Mouse (Mus musculus): Measurements from ENCODE around the gene Atp5l. TPM values are rescaled to one million over a fixed set of nuclear protein-coding genes. Genes with fewer than 3 reads are reported as not detected.

Atp5l gene
- polyA plus RNA-seq, 1 experiment from 2014 or later, result 555 TPM

DNA sequence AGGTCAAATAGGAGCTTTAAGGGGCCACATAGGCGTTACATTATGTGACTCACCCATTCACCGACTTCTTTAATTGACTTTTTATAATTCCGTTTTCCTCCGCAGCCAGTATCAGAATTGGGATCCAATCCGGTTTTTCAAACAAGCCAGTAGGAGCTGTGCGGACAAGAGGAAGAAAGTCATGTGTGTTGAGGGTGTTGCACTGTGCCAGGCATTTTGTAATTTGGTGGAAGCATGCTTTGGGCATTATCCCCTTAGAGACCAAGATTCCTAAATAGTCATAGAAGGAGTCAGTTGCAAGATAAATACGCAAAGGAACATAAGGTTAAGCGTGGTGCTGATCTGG lies 554 bp upstream of the Atp5l start:
- H3K36me3 ChIP-seq, result peaks cover 11% of the 10 kb centered on the region; the same call in 1 of the 2 replicates
- no peak for DNase-seq (ENCODE audit: low spot score)

DNA sequence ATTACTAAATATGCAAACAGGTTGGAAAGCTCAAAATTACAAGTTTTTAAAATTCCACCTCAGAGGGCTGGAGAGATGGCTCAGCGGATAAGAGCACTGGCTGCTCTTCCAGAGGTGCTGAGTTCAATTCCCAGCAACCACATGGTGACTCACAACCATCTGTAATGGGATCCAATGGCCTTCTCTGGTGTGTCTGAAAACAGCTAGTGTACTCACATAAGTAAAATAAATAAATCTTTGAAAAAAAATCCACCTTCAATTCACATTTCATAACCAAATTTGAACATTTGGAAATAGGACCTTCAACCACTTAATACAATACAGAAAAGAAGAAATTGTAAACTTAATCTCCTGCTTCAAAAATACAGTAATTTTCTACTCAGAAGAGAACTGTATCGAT lies 936 bp downstream of the Atp5l start:
- Histone ChIP-seq H3K27me3 (ENCODE audit: low read depth, poor library complexity, severe bottlenecking) (no peaks in the 10 kb centered on the region), H3K36me3 (peaks cover 11% of the 10 kb centered on the region; the same call in 1 of the 2 replicates), H3K27ac (no peak overlapping the region), H3K4me3 (peak overlapping the region; percentile 82), H3K4me1 (peaks cover 12% of the 10 kb centered on the region; the same call in 1 of the 2 replicates), H3K9me3 (replicated peaks) (no peaks in the 10 kb centered on the region)
- 45% methylated on average over 2 of the region's 2 CpGs for WGBS
- DNase-seq (ENCODE audit: low spot score), result no peak

More for the DNA sequence above, 554 bp upstream of the Atp5l start:
- H3K27ac ChIP-seq, result peak overlapping the region; percentile 93
- H3K4me1 ChIP-seq, result peaks cover 12% of the 10 kb centered on the region; the same call in 1 of the 2 replicates
- peak overlapping the region; percentile 82 for H3K4me3 ChIP-seq
- no peaks in the 10 kb centered on the region for H3K27me3 ChIP-seq (ENCODE audit: low read depth, poor library complexity, severe bottlenecking)
- under 1% methylated on average over 8 of the region's 8 CpGs for WGBS
- no peaks in the 10 kb centered on the region for H3K9me3 ChIP-seq (replicated peaks)

DNA sequence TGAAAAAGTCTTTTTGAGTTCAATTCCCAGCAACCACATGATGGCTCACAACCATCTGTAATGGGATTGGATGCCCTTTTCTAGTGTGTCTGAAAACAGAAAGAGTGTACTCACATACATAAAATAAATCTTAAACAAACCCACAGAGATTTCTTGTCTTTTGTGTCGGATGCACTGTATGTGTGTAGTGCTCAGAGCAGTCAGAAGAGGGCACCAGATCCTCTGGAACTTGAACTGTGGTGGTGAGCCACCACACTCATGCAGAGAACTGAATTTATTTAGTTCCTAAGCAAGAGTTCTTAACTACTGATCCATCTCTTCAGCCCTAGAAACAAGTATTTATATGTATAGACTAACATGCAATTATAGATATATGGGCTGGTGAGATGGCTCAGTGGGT lies 4.3 kb downstream of the Atp5l start:
- Histone ChIP-seq H3K27ac (no peak overlapping the region), H3K4me3 (no peak overlapping the region), H3K4me1 (peaks cover 5% of the 10 kb centered on the region; the same call in 1 of the 2 replicates), H3K36me3 (peaks cover 39% of the 10 kb centered on the region), H3K9me3 (replicated peaks) (no peaks in the 10 kb centered on the region), H3K27me3 (ENCODE audit: low read depth, poor library complexity, severe bottlenecking) (no peaks in the 10 kb centered on the region)
- WGBS, result 67% methylated on average over 1 of the region's 1 CpGs
- DNase-seq (ENCODE audit: low spot score), result peak; percentile 33

DNA sequence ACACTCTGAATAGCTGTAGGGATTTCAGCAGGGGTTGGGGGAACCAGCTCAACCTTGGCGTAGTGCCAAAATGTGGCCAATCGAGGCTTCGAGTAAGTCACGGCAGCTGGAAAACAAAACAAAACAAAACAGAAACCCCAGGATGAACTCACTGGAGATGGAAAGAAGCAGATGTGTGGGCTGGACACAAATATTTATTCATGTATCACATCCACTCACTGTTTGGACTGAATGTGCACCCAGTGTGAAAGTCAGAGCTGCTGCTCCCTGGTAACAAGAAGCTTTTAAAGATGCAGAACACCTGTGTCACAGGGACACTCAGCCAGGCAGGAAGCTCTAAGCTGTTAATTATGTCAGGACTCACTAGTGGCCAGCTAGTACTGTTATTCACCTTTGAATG lies 5.8 kb downstream of the Atp5l start:
- Histone ChIP-seq H3K27me3 (ENCODE audit: low read depth, poor library complexity, severe bottlenecking) (no peaks in the 10 kb centered on the region), H3K36me3 (peaks cover 54% of the 10 kb centered on the region), H3K4me3 (no peak overlapping the region), H3K9me3 (replicated peaks) (no peaks in the 10 kb centered on the region), H3K4me1 (peaks cover 5% of the 10 kb centered on the region; the same call in 1 of the 2 replicates), H3K27ac (no peak overlapping the region)
- DNase-seq (ENCODE audit: low spot score), result no peak
- WGBS, result 93% methylated on average over 4 of the region's 4 CpGs

DNA sequence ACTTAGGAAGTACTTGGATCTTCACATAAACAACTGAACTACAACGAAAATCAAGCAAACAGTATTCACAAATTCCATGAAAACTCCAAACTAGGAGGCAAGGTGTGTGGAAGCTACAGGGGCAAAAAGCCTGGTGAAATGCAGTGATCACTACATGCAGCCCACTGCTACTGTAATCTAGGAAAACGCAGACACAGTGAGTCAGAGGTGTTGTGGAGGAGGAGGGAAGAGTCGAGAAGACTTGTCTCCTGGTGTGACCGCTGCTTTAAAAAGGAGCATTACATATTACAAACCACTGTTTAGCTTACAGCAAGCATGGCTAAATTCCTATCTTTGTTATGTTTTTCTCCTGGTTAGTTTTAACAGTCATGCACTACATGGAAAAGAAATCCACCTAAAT lies 9.2 kb downstream of the Atp5l start:
- Histone ChIP-seq H3K9me3 (replicated peaks) (no peaks in the 10 kb centered on the region), H3K27ac (no peak overlapping the region), H3K27me3 (ENCODE audit: low read depth, poor library complexity, severe bottlenecking) (no peaks in the 10 kb centered on the region), H3K4me3 (no peak overlapping the region), H3K4me1 (peaks cover under 1% of the 10 kb centered on the region; the same call in 1 of the 2 replicates), H3K36me3 (peaks cover 46% of the 10 kb centered on the region)
- WGBS, result 97% methylated on average over 4 of the region's 4 CpGs
- DNase-seq (ENCODE audit: low spot score), result no peak

DNA sequence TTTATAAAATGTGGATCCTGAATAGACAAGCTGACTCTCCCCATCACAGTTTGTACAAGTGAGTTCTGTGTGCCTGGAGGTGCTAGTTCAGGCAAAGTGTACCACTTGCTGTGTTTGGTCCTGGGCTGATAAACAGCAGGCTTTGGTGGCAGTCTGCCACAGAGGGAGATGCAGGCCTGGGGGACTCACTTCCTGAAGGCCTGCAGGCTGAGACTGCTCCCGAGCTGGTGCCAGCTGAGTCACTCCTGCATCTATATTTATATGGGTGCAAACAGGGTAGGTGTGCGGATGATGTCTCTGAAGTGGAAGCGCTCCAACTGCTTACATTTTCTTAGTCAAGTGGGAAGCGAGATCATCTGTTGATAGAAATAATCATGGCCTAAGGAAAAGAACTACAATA lies 14.9 kb downstream of the Atp5l start:
- H3K36me3 ChIP-seq, result peaks cover 9% of the 10 kb centered on the region
- no peaks in the 10 kb centered on the region for H3K27me3 ChIP-seq (ENCODE audit: low read depth, poor library complexity, severe bottlenecking)
- H3K4me1 ChIP-seq, result 0 out of 2 replicates have a peak, but pooled peaks cover 3% of the 10 kb centered on the region
- H3K9me3 ChIP-seq (replicated peaks), result no peaks in the 10 kb centered on the region
- 82% methylated on average over 4 of the region's 4 CpGs for WGBS
- H3K4me3 ChIP-seq, result no peak overlapping the region
- no peak overlapping the region for H3K27ac ChIP-seq
- no peak for DNase-seq (ENCODE audit: low spot score)

DNA sequence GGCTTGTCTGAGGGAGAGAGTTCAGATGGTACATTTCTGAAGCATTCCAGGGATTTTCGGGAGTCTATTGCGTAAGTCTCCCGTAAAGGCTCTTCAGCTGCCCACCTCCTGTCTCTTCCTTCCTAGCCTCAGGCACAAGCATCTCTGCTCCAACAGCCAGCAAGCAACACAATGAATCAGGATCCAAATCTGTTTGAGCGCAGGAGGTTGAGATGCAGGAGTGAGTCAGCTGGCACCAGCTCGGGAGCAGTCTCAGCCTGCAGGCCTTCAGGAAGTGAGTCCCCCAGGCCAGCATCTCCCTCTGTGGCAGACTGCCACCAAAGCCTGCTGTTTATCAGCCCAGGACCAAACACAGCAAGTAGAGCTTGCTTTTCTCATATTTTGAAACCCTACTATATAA lies 15.6 kb downstream of the Atp5l start:
- 0 out of 2 replicates have a peak, but pooled peaks cover 3% of the 10 kb centered on the region for H3K4me1 ChIP-seq
- no peak for DNase-seq (ENCODE audit: low spot score)
- H3K27me3 ChIP-seq (ENCODE audit: low read depth, poor library complexity, severe bottlenecking), result no peaks in the 10 kb centered on the region
- H3K27ac ChIP-seq, result no peak overlapping the region
- no peaks in the 10 kb centered on the region for H3K9me3 ChIP-seq (replicated peaks)
- peaks cover 2% of the 10 kb centered on the region for H3K36me3 ChIP-seq
- H3K4me3 ChIP-seq, result no peak overlapping the region
- WGBS, result 69% methylated on average over 5 of the region's 5 CpGs

DNA sequence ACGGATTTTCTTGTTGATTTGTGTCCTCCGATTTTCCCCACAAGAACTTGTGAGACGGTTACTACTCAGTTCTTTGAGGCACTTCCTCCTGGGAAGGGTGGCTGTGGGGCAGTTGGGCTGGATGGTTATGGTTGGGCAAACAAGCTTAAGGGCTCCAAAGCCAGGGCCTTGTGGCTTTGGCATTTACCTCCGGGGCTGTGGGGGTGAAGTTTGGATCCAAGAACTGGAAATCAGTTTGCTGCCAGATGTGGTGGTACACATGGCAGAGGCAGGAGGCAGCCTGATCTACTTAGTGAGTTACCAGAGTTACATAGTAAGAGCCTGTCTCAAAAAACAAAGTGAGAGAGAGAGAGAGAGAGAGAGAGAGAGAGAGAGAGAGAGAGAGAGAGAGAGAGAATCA lies 16.7 kb downstream of the Atp5l start:
- Histone ChIP-seq H3K4me3 (no peak overlapping the region), H3K27me3 (ENCODE audit: low read depth, poor library complexity, severe bottlenecking) (no peaks in the 10 kb centered on the region), H3K4me1 (0 out of 2 replicates have a peak, but pooled peaks cover 3% of the 10 kb centered on the region), H3K9me3 (replicated peaks) (no peaks in the 10 kb centered on the region), H3K36me3 (no peaks in the 10 kb centered on the region), H3K27ac (no peak overlapping the region)
- WGBS, result 87% methylated on average over 4 of the region's 4 CpGs
- DNase-seq (ENCODE audit: low spot score), result no peak

DNA sequence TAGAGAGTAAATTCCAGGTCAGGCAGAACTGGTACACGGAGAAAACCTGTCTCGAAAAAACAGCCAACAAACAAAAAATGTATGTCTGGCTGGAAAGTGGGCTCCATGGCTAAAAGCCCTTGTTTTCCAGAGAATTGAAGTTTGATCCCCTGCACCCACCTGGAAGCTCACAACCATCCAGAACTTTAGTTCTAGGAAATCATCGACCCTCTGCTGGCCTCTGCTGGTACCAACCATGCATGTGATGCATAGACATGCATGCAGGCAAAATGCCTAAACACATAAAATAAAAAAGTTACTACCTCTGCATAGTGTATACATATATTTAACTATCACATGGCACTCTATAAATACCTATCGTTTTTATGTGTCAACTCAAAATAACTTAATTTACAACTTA lies 20.1 kb downstream of the Atp5l start:
- Histone ChIP-seq H3K27me3 (ENCODE audit: low read depth, poor library complexity, severe bottlenecking) (no peaks in the 10 kb centered on the region), H3K27ac (no peak overlapping the region), H3K4me1 (no peaks in the 10 kb centered on the region), H3K4me3 (no peak overlapping the region), H3K36me3 (no peaks in the 10 kb centered on the region), H3K9me3 (replicated peaks) (no peaks in the 10 kb centered on the region)
- WGBS, result 67% methylated on average over 4 of the region's 4 CpGs
- DNase-seq (ENCODE audit: low spot score), result no peak

DNA sequence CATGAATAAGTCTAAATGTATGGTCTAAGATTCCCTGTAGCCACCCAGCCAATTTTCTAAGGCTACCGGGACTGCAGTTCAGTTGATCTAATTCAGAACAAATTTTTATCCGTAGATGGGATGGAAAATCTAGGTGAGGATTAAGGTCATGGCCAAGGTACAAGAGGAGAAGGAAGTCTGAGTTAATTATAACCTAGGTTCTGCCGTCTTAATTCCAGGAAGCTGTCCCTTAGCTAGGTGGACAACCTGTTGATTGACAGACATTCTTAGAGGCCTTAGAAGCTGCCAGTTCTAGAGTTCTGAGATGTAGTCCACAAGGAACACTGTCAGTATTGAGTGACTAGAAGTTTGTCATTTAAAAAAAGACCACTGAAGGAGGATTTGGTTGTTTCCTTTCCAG lies 20.8 kb downstream of the Atp5l start:
- WGBS, result 91% methylated on average over 3 of the region's 3 CpGs
- Histone ChIP-seq H3K9me3 (replicated peaks) (no peaks in the 10 kb centered on the region), H3K36me3 (no peaks in the 10 kb centered on the region), H3K4me3 (no peak overlapping the region), H3K27ac (no peak overlapping the region), H3K4me1 (no peaks in the 10 kb centered on the region), H3K27me3 (ENCODE audit: low read depth, poor library complexity, severe bottlenecking) (no peaks in the 10 kb centered on the region)
- no peak for DNase-seq (ENCODE audit: low spot score)

DNA sequence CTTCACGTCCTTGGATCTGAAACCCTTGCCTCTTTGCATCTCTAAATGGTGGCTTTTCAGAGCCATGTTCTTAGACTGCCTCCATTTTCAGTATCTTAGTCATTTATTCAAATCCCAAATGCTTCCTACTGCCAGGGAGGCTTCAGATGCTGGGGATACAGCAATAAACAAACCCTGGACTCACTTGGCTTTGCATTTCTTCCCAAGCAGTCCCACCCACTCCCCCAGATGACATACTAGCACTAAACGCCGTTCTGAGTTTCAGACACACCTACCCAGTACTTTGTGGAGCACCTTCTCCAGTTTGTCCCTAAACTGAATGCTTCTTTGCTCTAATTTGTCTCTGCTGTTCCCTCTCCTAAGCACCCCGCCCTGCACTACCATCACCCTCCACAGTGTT lies 23.5 kb downstream of the Atp5l start:
- no peaks in the 10 kb centered on the region for H3K27me3 ChIP-seq (ENCODE audit: low read depth, poor library complexity, severe bottlenecking)
- no peak overlapping the region for H3K4me3 ChIP-seq
- H3K27ac ChIP-seq, result no peak overlapping the region
- WGBS, result 68% methylated on average over 4 of the region's 4 CpGs
- no peak for DNase-seq (ENCODE audit: low spot score)
- no peaks in the 10 kb centered on the region for H3K9me3 ChIP-seq (replicated peaks)
- H3K4me1 ChIP-seq, result no peaks in the 10 kb centered on the region
- H3K36me3 ChIP-seq, result no peaks in the 10 kb centered on the region

DNA sequence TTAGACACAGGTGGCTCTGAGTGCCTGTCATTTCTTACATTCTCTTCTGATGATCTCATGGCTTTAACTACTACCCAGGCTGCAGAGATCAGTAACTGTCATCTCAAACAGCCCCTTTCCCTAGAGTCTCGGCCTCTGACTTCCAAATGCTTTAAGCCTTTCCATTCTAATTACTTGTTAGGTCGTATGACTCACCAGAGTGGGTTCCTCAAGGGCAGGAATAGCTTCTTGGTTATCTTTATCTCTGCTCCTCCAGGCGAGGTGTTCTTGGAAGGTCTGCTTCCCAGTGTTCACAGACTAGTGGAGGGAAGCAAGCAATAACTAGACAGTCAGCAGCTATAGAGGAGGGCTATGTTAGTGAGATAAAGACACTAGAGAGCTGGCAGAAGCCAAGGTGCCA lies 27.9 kb downstream of the Atp5l start:
- no peaks in the 10 kb centered on the region for H3K36me3 ChIP-seq
- no peaks in the 10 kb centered on the region for H3K4me1 ChIP-seq
- DNase-seq (ENCODE audit: low spot score), result no peak
- no peaks in the 10 kb centered on the region for H3K27me3 ChIP-seq (ENCODE audit: low read depth, poor library complexity, severe bottlenecking)
- 64% methylated on average over 3 of the region's 3 CpGs for WGBS
- H3K4me3 ChIP-seq, result no peak overlapping the region
- no peaks in the 10 kb centered on the region for H3K9me3 ChIP-seq (replicated peaks)
- H3K27ac ChIP-seq, result no peak overlapping the region

DNA sequence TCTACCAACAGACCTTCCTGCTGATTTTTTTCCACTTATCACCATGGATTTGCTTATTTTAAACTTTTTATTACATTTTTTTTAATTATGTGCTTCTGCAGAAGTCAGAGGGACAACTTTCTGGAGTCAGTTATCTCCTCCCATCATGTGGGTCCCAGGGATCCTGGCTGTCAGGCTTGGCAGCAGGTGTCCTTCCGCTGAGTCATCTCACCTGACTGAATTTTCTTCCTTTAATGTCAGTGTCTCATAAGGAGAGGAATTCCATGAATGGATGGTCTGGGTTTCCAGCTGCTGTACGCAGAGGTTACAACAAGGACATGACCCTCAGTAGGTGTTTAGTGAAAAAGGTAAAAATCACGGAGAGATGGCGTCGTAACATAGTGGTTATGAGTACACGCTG lies 29.3 kb downstream of the Atp5l start:
- 87% methylated on average over 6 of the region's 6 CpGs for WGBS
- DNase-seq (ENCODE audit: low spot score), result no peak

DNA sequence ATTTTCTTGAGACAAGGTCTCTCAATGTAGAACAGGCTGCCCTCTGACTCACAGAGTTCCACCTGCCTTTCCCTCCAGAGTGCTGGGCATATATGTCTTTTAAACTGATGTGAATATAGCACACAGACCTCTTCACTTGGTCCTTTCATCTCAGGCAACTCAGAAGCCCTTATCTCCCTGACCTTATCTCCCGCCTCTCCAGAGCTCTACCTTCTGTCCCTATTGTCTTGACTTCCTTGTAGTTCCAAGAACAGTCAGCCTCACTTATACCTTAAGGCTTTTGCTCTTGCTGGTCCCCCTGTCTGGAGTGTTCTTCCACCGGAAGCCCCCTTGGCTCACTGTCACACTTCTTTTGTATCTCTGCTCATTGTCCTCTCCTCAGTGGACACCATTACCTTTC lies 30.4 kb downstream of the Atp5l start:
- Histone ChIP-seq H3K27me3 (ENCODE audit: low read depth, poor library complexity, severe bottlenecking) (no peaks in the 10 kb centered on the region), H3K4me1 (no peaks in the 10 kb centered on the region), H3K27ac (no peak overlapping the region), H3K36me3 (no peaks in the 10 kb centered on the region), H3K4me3 (no peak overlapping the region), H3K9me3 (replicated peaks) (no peaks in the 10 kb centered on the region)
- 59% methylated on average over 2 of the region's 2 CpGs for WGBS
- no peak for DNase-seq (ENCODE audit: low spot score)

More for the DNA sequence above, 29.3 kb downstream of the Atp5l start:
- Histone ChIP-seq H3K9me3 (replicated peaks) (no peaks in the 10 kb centered on the region), H3K4me3 (no peak overlapping the region), H3K4me1 (no peaks in the 10 kb centered on the region), H3K27me3 (ENCODE audit: low read depth, poor library complexity, severe bottlenecking) (no peaks in the 10 kb centered on the region), H3K36me3 (no peaks in the 10 kb centered on the region), H3K27ac (no peak overlapping the region)
